Mouse (Mus musculus) limb, embryonic 14.5 days (tissue): ENCODE measurements around the gene Fermt1. TPM values are rescaled to one million over a fixed set of nuclear protein-coding genes. Genes with fewer than 3 reads are reported as not detected.
A peak's percentile ranks its signal among the peaks of the same experiment; 100 is the strongest.

Experiments
- ATAC-seq: fragments of 200-750 bp; cut with Nextera tagmentation; 2 replicates; pipeline ENCODE4 v1.8.0; 2017; ENCODE audit warnings: low read depth, moderate number of reproducible peaks, moderate TSS enrichment; ENCODE audit not compliant: low FRiP score
- DNase-seq: peaks from one replicate; pipeline ENCODE4 v3.0.0-alpha.2; 2015; ENCODE audit warnings: low spot score
- H3K27ac ChIP-seq: fragments of 300-500 bp; sonication (generic); replicated peaks from 2 replicates; pipeline ENCODE4 v1.5.1; 2014; ENCODE audit warnings: low read depth, mild to moderate bottlenecking, low read length, moderate library complexity, mixed read lengths
- H3K27me3 ChIP-seq: fragments of 300-500 bp; sonication (generic); 2 replicates; pipeline ENCODE4 v1.6.1; 2014; ENCODE audit warnings: low read length, mixed read lengths; ENCODE audit not compliant: control insufficient read depth, insufficient read depth
- H3K36me3 ChIP-seq: fragments of 300-500 bp; sonication (generic); 2 replicates; pipeline ENCODE4 v1.6.1; 2014; ENCODE audit warnings: mild to moderate bottlenecking, low read length, moderate library complexity, mixed read lengths; ENCODE audit not compliant: control insufficient read depth, insufficient read depth
- H3K4me1 ChIP-seq: fragments of 300-500 bp; sonication (generic); 2 replicates; pipeline ENCODE4 v1.6.1; 2014; ENCODE audit warnings: antibody characterized with exemption, low read length, mixed read lengths; ENCODE audit not compliant: control insufficient read depth, insufficient read depth
- H3K4me2 ChIP-seq: fragments of 300-500 bp; sonication (generic); replicated peaks from 2 replicates; pipeline ENCODE4 v1.6.1; 2014; ENCODE audit warnings: low read depth, mild to moderate bottlenecking, low read length, moderate library complexity; ENCODE audit not compliant: severe bottlenecking
- H3K4me3 ChIP-seq: fragments of 300-500 bp; sonication (generic); replicated peaks from 2 replicates; pipeline ENCODE4 v1.5.1; 2014; ENCODE audit warnings: low read length
- H3K9ac ChIP-seq: fragments of 300-500 bp; sonication (generic); 2 replicates; pipeline ENCODE4 v1.6.1; 2014; ENCODE audit warnings: mild to moderate bottlenecking, low read depth, low read length, moderate library complexity; ENCODE audit not compliant: severe bottlenecking
- H3K9me3 ChIP-seq: fragments of 300-500 bp; sonication (generic); 2 replicates; pipeline ENCODE4 v1.6.1; 2016; ENCODE audit warnings: low read length; ENCODE audit not compliant: control insufficient read depth
- POLR2A ChIP-seq: fragments of 200-500 bp; IDR thresholded peaks from 2 replicates; pipeline ENCODE4 v1.8.0; 2012; ENCODE audit warnings: inconsistent platforms, mild to moderate bottlenecking, moderate library complexity, borderline replicate concordance; ENCODE audit not compliant: insufficient read depth, insufficient read length; ENCODE audit errors: extremely low read depth
- WGBS: fragments of 180-500 bp; shearing (Covaris S2); extraction: QIAGEN DNeasy Blood & Tissue Kit; methylation state at CpG from one replicate; pipeline ENCODE4 v1.1.7; 2014; 5-methylcytosine and 5-hydroxymethylcytosine counted together
- polyA plus RNA-seq, 2 experiments: library from polyadenylated mRNA; depleted of rRNA in 1 of 2; stranded (reverse) in 1 of 2; unstranded in 1 of 2; fragments of >200 nt; fragmentation: Nextera tagmentation in 1 of 2; extraction: Ambion mirVana in 1 of 2; gene quantifications; 2 replicates each; pipeline versions ENCODE4 v1.2.1 to v1.2.3; 2012 to 2014

Gene Fermt1
- polyA plus RNA-seq, 2 experiments: 3.9 to 16.2 TPM

DNA sequence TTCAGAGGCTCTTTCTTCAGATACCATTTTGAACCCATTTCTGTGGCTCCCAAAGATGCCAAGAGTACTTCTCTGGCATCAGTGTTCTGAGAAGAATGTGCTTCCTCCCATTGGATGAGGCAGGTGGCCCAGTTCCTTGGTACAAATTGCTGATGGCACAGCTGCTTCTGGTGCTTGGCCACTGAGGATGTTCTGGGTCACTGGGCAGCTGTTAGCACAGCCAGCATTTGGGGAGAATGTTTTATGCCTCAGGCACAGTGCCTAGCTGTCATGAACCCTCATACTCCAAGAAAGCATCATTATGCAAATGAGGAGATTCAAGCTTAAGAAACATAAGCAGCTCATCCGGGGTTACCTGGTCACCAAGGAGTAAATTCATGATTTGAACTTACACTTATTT lies 12.1 kb upstream of the Fermt1 start:
- Histone ChIP-seq H3K9me3 (no peaks in the 10 kb centered on the region), H3K27me3 (no peaks in the 10 kb centered on the region), H3K4me2 (no peak overlapping the region), H3K4me1 (no peaks in the 10 kb centered on the region), H3K4me3 (no peak overlapping the region), H3K36me3 (no peaks in the 10 kb centered on the region), H3K27ac (no peak overlapping the region), H3K9ac (no peak overlapping the region)
- 65% methylated on average over 1 of the region's 1 CpGs for WGBS
- ATAC-seq (no peak), DNase-seq (no peak)
- TF ChIP-seq POLR2A: no peak

DNA sequence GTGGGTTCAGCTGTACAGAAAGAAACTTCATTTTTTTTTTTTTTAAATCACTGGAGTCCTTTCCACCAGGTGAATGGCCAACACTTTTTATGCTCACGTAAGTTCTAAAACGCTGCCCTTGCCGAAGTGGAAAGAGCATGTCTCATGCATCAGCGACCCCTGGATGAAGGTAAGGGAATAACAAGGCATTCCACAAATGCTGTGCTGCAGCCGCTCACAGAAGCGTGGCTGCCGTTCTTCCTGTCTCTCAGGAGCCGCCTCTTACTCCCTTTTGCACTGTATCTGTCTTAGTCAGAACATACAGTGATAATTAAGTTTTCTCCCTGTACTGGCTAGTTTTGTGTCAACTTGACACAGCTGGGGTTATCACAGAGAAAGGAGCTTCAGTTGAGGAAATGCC lies 6.5 kb upstream of the Fermt1 start:
- peak; percentile 71 for DNase-seq
- 5% methylated on average over 8 of the region's 8 CpGs for WGBS

DNA sequence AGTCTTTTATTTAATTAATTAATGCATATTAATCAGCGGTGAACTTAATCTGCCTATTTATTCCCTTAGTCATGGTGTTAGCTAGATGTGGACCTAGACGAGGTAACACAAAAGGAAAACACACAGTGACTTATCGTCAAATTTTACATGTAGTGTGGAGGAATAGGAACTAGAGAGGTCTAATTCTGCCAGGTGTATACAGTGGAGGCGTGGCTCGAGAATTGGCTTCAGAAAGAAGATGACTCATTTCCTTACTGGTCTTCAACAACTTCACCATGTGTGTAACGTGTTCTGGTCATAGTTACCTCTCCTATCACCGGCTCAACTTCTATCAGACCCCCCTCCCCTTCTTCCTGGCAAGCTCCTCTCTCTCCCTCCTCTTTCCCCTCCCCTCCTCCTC lies 2.5 kb upstream of the Fermt1 start:
- TF ChIP-seq POLR2A: no peak
- H3K9me3 ChIP-seq: no peaks in the 10 kb centered on the region
- H3K27ac ChIP-seq: no peak overlapping the region
- H3K4me1 ChIP-seq: 0 out of 2 replicates have a peak, but pooled peaks cover 3% of the 10 kb centered on the region
- H3K36me3 ChIP-seq: no peaks in the 10 kb centered on the region
- 71% methylated on average over 7 of the region's 7 CpGs for WGBS
- DNase-seq (no peak), ATAC-seq (no peak)
- H3K9ac ChIP-seq: no peak overlapping the region
- H3K27me3 ChIP-seq: peaks cover 41% of the 10 kb centered on the region
- H3K4me3 ChIP-seq: no peak overlapping the region
- H3K4me2 ChIP-seq: no peak overlapping the region

More for the DNA sequence above, 6.5 kb upstream of the Fermt1 start:
- H3K9ac ChIP-seq: no peak overlapping the region
- H3K36me3 ChIP-seq: no peaks in the 10 kb centered on the region
- H3K4me3 ChIP-seq: no peak overlapping the region
- no peak overlapping the region for H3K4me2 ChIP-seq
- TF ChIP-seq POLR2A: no peak
- no peaks in the 10 kb centered on the region for H3K9me3 ChIP-seq
- peaks cover 3% of the 10 kb centered on the region; the same call in 1 of the 2 replicates for H3K27me3 ChIP-seq
- H3K4me1 ChIP-seq: no peaks in the 10 kb centered on the region
- ATAC-seq: no peak
- no peak overlapping the region for H3K27ac ChIP-seq

DNA sequence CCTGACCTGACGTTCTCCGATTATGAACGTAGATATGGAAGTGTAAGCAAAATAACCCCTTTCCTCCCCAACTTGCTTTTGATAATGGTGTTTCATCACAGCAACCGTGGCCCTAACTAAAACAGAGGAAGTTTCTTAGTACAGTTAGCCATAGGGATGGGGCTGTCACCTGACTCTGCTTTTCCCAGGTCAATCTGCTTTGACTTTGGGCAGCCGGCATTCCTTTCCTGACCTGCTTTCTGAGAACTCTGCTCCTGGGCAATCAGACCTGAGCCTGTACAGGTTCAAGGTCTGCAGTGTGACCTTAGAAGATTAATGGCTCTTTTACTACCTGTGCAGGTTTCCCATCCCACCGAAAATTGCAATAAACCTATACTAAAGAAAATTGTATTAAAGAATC lies 1.3 kb upstream of the Fermt1 start:
- no peak for TF ChIP-seq POLR2A
- H3K27ac ChIP-seq: no peak overlapping the region
- no peaks in the 10 kb centered on the region for H3K9me3 ChIP-seq
- H3K9ac ChIP-seq: no peak overlapping the region
- no peak overlapping the region for H3K4me3 ChIP-seq
- 0 out of 2 replicates have a peak, but pooled peaks cover 3% of the 10 kb centered on the region for H3K4me1 ChIP-seq
- WGBS: 58% methylated on average over 6 of the region's 6 CpGs
- DNase-seq: no peak
- peaks cover 47% of the 10 kb centered on the region for H3K27me3 ChIP-seq
- no peaks in the 10 kb centered on the region for H3K36me3 ChIP-seq
- H3K4me2 ChIP-seq: no peak overlapping the region
- no peak for ATAC-seq

DNA sequence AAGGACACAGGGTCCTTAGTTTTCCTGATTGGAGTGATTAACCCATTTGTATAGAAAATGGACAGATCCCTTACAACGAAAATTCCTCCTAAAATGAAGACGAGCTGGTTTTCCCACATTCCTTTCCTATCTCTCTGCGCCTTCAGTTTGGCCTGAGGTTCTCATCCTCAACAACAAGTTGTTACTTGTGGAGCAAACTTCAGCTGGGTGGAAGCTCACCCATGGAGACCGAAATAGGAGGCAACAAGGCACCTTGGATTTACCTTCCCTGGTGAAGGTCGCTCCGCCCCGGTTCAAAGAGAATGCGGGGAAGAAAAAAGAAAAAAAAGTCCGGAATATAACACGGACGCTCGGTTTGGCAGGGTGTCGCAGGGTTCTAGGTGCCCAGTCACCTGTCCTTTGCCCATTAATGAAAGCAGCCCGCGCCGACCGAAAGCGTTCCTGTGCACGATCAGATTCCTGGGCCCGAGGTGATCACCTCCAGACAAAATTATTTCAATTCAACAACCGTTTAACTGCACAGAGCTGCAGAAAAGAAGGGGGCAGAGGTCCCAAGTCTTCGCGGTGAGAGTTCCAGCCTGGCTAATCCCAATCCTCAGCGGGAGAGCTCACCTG lies 888 bp downstream of the Fermt1 start:
- Histone ChIP-seq H3K4me3 (peak overlapping the region; percentile 41), H3K4me1 (0 out of 2 replicates have a peak, but pooled peaks cover 3% of the 10 kb centered on the region), H3K36me3 (no peaks in the 10 kb centered on the region), H3K9ac (peak overlapping the region; percentile 34; the same call in 1 of the 2 replicates), H3K4me2 (peak overlapping the region; percentile 56), H3K9me3 (no peaks in the 10 kb centered on the region), H3K27ac (peak overlapping the region; percentile 26; the same call in 1 of the 2 replicates), H3K27me3 (peaks cover 47% of the 10 kb centered on the region)
- ATAC-seq (no peak), DNase-seq (peak; percentile 34)
- no peak for TF ChIP-seq POLR2A
- 7% methylated on average over 24 of the region's 24 CpGs for WGBS
